Mouse (Mus musculus) inflammation-experienced regulatory T-cells (primary cell): Measurements from ENCODE around the gene Utp3. TPM values are rescaled to one million over a fixed set of nuclear protein-coding genes. Genes with fewer than 3 reads are reported as not detected.

Experiments
- polyA plus RNA-seq, 2 experiments: library from polyadenylated mRNA; unstranded; fragments of 100-300 nt; shearing (Covaris generic); gene quantifications; one replicate each; pipeline ENCODE4 v1.2.1; 2017

The Utp3 gene
- polyA plus RNA-seq, result 100 to 1,000 TPM in 1 of 2 experiments, 10 to 100 TPM in 1; 95.4 to 106 TPM

DNA sequence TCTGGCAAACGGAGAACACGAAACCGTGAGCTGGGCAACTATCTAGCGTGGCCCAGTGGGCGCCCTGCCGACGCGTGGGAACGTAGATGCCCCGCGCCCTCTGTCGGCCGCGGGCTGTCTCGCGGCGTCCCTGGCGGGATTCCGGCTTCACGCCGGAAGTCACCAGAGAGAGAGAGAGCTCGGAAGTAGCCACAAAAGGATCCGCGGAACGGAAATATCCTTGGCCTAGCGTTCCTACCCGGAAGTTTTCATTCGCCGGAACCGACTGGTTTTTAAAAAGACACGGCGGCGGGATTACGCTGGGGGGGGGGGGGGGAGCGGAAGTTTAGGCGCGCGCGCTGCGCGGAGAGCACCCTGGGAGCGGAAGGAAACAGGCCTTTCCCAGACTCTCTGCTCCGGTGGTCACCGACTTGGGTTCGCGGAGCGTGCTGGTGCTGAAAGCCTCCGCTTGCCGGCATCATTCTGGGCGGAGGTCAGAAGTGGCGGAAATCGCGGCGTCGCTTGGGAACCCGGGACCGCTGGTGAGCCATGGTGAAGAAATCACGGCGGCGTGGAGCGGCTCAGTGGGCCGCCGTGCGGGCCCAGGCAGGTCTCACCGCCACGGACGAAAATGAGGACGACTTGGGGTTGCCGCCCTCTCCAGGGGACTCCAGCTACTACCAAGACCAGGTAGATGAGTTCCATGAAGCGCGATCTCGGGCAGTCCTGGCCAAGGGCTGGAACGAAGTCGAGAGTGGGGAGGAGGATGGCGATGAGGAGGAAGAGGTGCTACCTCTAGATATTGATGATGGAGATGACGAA is at the start of gene Utp3:
TSS of gene Utp3 (plus strand) at position 377 of the 801 bp plus-strand sequence.

DNA sequence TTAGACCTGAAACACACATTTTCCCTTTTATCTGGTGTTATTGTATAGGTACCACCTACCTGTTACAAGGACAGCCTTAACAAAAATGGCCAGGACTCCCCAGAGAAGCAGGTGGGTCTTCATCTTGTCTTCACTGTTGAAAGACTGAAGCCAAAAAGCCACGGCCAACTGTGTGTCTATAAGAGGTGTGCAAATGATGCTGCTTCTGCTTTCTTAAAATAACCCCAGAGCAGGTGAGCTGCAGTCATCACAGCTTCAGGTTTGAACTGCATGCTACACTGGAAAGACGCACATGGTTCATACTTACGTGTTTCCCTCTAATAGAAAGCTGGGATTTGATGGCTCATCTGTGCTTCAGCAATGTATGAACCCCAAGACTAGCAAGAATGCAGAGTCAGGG is 26.6 kb upstream of the Utp3 start, which contains the start of gene Jchain:
TSS of gene Jchain (minus strand) at position 235 of the 400 bp plus-strand sequence.

DNA sequence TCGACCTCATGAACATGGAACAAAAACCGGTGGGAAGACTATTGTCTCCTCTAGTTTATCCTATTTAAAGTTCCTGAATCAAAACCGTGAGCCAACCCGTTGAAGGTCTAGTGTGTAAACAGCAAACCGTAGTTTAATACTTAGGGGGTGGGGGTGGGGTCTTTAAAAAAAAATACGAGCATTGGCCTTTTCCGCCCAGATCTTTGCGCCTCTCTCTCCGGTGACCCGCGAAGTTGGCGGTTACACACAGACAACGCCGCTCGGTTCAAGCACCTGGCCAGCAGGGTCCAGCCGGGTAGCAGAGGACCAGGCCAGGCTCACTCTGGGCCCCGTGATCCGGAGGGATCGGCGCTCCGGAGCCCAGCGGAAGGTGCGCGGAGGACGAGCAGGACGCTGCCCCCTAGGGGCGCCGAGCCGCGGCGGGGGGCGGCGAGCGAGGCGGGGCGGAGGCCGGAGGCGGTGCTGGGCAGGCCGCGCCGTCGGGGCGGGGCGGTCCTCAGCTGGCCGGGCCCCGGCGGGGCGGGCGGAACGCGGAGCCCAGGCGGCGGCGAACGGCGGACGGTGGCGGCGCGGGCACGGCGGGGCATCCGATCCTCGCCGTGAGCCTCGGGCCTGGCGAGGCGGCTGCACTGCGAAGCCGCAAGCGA is 10.4 kb downstream of the Utp3 start, which contains the start of gene Rufy3:
TSS of gene Rufy3 (plus strand) at position 540 of the 647 bp plus-strand sequence.

Other genes starting within 250 kb of the Utp3 start
- 1 to 10 TPM in 1 of 2 experiments, not detected in 1; 4.3 TPM for gene Prol1, start 237.2 kb upstream of the Utp3 start, polyA plus RNA-seq
- not detected for gene Amtn, start 178.4 kb upstream of the Utp3 start, polyA plus RNA-seq
- gene Ambn, start 98.5 kb upstream of the Utp3 start, polyA plus RNA-seq, result under 1 TPM in 1 of 2 experiments, not detected in 1; 0.11 TPM
- gene Enam, start 66.5 kb upstream of the Utp3 start, polyA plus RNA-seq, result not detected
- gene Jchain, start 26.6 kb upstream of the Utp3 start, polyA plus RNA-seq, result 1 to 10 TPM in 1 of 2 experiments, under 1 TPM in 1; 0.41 to 1.8 TPM
- gene Rufy3, start 10.6 kb downstream of the Utp3 start, polyA plus RNA-seq, result 10 to 100 TPM in 1 of 2 experiments, 1 to 10 TPM in 1; 7.3 to 10.9 TPM
- gene Grsf1, start 121.7 kb downstream of the Utp3 start, polyA plus RNA-seq, result 10 to 100 TPM; 49.2 to 60.7 TPM
- 10 to 100 TPM; 14.1 to 14.8 TPM for gene Mob1b, start 166.4 kb downstream of the Utp3 start, polyA plus RNA-seq
- gene Dck, start 210.5 kb downstream of the Utp3 start, polyA plus RNA-seq, result 10 to 100 TPM; 62.5 to 70.2 TPM